In the genomic region with DNA sequence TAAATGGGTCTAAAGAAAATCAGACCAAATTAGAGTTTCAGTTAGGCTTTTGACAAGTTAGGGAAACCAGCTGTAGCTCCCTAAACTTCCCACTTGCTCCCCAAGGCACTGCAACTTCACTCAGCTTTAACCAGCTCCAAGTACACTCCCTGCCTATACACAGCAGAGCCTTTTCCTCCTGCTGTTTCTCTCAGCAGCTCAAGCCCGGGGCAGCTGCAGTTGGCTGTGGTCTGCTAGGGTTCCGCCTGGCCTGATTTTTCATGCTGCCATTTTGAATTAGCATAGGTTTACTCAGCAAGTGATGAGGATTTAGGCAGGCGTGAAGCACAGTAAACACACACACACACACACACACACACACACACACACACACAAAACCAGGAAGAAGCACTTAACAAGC, we compare ENCODE assay signal across 10 mouse cellular contexts. TPM values are rescaled to one million over a fixed set of nuclear protein-coding genes. Genes with fewer than 3 reads are reported as not detected.
DNase-seq lines count a peak whose midpoint lies in the region; ATAC-seq and TF ChIP-seq lines count a peak whose summit lies in the region.
"Had no signal": no experiment of that assay in that cellular context is flagged by ENCODE, and none has a peak within 500 bp of the region (broad histone marks: within the 10 kb centered on the region; RNA-seq: fewer than 3 reads in every experiment).

No protein-coding gene starts in this region.

- peak; percentile 56 for DNase-seq in intestine, embryonic 14.5 days (ENCODE audit: low spot score)
- peak; percentile 68 to 69 for DNase-seq in cerebellum, postnatal 14 days
- DNase-seq in midbrain, postnatal 0 days (ENCODE audit: low spot score), result peak; percentile 77
- no peak for DNase-seq in thymus, adult 2 months

- ATAC-seq in intestine, embryonic 14.5 days (replicated peaks; ENCODE audit: low FRiP score, low TSS enrichment, low read depth), result no peak
- ATAC-seq in intestine, embryonic 16.5 days, result no peak
- no peak for ATAC-seq in heart, embryonic 15.5 days (replicated peaks; ENCODE audit: insufficient number of reproducible peaks, insufficient read depth, low FRiP score, low read depth)
- 0 out of 2 replicates have a peak, but pooled peaks have one; percentile 35 for ATAC-seq in midbrain, postnatal 0 days (ENCODE audit: low FRiP score)
- no peak for ATAC-seq in intestine, postnatal 0 days
- no peak for ATAC-seq in megakaryocyte, adult 5-6 weeks (ENCODE audit: poor library complexity, severe bottlenecking)

- H3K4me2 ChIP-seq in intestine, embryonic 14.5 days (ENCODE audit: low read length), result no peak overlapping the region
- no peak overlapping the region for H3K4me2 ChIP-seq in intestine, embryonic 16.5 days (ENCODE audit: low read depth, low read length)
- peak overlapping the region; percentile 99; the same call in 1 of the 2 replicates for H3K4me2 ChIP-seq in heart, embryonic 15.5 days
- H3K4me2 ChIP-seq in midbrain, postnatal 0 days (ENCODE audit: low read depth, low read length, poor library complexity, severe bottlenecking), result peak overlapping the region; percentile 72
- H3K4me2 ChIP-seq in intestine, postnatal 0 days (replicated peaks; ENCODE audit: low read depth), result no peak overlapping the region

- H3K9me3 ChIP-seq in intestine, embryonic 14.5 days (ENCODE audit: control insufficient read depth, low read length), result no peaks in the 10 kb centered on the region
- H3K9me3 ChIP-seq in intestine, embryonic 16.5 days (ENCODE audit: control insufficient read depth, low read length), result no peaks in the 10 kb centered on the region
- H3K9me3 ChIP-seq in heart, embryonic 15.5 days (replicated peaks), result no peaks in the 10 kb centered on the region
- no peaks in the 10 kb centered on the region for H3K9me3 ChIP-seq in midbrain, postnatal 0 days (ENCODE audit: low read length)
- H3K9me3 ChIP-seq in intestine, postnatal 0 days (ENCODE audit: control insufficient read depth), result no peaks in the 10 kb centered on the region

- WGBS in intestine, embryonic 14.5 days, result 39% methylated on average over 3 of the region's 3 CpGs
- WGBS in intestine, embryonic 16.5 days, result 52% methylated on average over 3 of the region's 3 CpGs
- WGBS in heart, embryonic 15.5 days, result 66% methylated on average over 3 of the region's 3 CpGs
- 6% methylated on average over 3 of the region's 3 CpGs for WGBS in midbrain, postnatal 0 days
- WGBS in thymus, adult 2 months, result 71% methylated on average over 3 of the region's 3 CpGs
- WGBS in intestine, postnatal 0 days, result 59% methylated on average over 3 of the region's 3 CpGs

- no peaks in the 10 kb centered on the region for H3K27me3 ChIP-seq in intestine, embryonic 14.5 days (replicated peaks; ENCODE audit: control insufficient read depth, insufficient read depth, low read length)
- no peaks in the 10 kb centered on the region; the same call in 1 of the 2 replicates for H3K27me3 ChIP-seq in intestine, embryonic 16.5 days (replicated peaks; ENCODE audit: control insufficient read depth, insufficient read depth, low read length)
- H3K27me3 ChIP-seq in heart, embryonic 15.5 days, result 0 out of 2 replicates have a peak, but pooled peaks cover 7% of the 10 kb centered on the region
- H3K27me3 ChIP-seq in midbrain, postnatal 0 days (ENCODE audit: insufficient read depth, low read length), result no peaks in the 10 kb centered on the region
- H3K27me3 ChIP-seq in thymus, adult 2 months (ENCODE audit: control insufficient read depth, insufficient read depth, low read length), result peaks cover 14% of the 10 kb centered on the region
- no peaks in the 10 kb centered on the region; the same call in 1 of the 2 replicates for H3K27me3 ChIP-seq in intestine, postnatal 0 days (replicated peaks; ENCODE audit: control insufficient read depth, insufficient read depth, low read length)
- H3K27me3 ChIP-seq: CH12.LX had no signal

- H3K27ac ChIP-seq in intestine, embryonic 14.5 days (ENCODE audit: low read depth), result no peak overlapping the region
- no peak overlapping the region for H3K27ac ChIP-seq in intestine, embryonic 16.5 days (ENCODE audit: low read length)
- no peak overlapping the region for H3K27ac ChIP-seq in heart, embryonic 15.5 days
- peak overlapping the region; percentile 91 for H3K27ac ChIP-seq in midbrain, postnatal 0 days (ENCODE audit: low read depth, low read length)
- H3K27ac ChIP-seq in thymus, adult 2 months (ENCODE audit: control insufficient read depth, insufficient read depth, low read length), result no peak overlapping the region
- H3K27ac ChIP-seq in intestine, postnatal 0 days (ENCODE audit: low read depth, low read length), result no peak overlapping the region
- H3K27ac ChIP-seq: liver, embryonic 14.5 days had no signal

- no peak for TF ChIP-seq CTCF in midbrain, postnatal 0 days (IDR thresholded peaks at IDR 0.05)
- no peak for TF ChIP-seq CTCF in thymus, adult 2 months (IDR thresholded peaks at IDR 0.05; ENCODE audit: borderline replicate concordance, control insufficient read depth, extremely low read depth, insufficient read depth, low read length, poor library complexity)
- TF ChIP-seq CTCF in intestine, postnatal 0 days (IDR thresholded peaks at IDR 0.05; ENCODE audit: low read depth), result no peak

- no peak overlapping the region for H3K9ac ChIP-seq in intestine, embryonic 14.5 days (ENCODE audit: low read length)
- H3K9ac ChIP-seq in intestine, embryonic 16.5 days (ENCODE audit: low read depth, low read length), result no peak overlapping the region
- no peak overlapping the region for H3K9ac ChIP-seq in heart, embryonic 15.5 days
- H3K9ac ChIP-seq in midbrain, postnatal 0 days (replicated peaks; ENCODE audit: low read length, poor library complexity, severe bottlenecking), result peak overlapping the region; percentile 90
- no peak overlapping the region for H3K9ac ChIP-seq in intestine, postnatal 0 days (ENCODE audit: low read depth, low read length)
- H3K9ac ChIP-seq: liver, embryonic 14.5 days had no signal

- no peak overlapping the region; the same call in 1 of the 2 replicates for H3K4me3 ChIP-seq in intestine, embryonic 14.5 days (ENCODE audit: low read depth, low read length)
- H3K4me3 ChIP-seq in intestine, embryonic 16.5 days (ENCODE audit: low read length), result no peak overlapping the region
- H3K4me3 ChIP-seq in heart, embryonic 15.5 days, result no peak overlapping the region
- peak overlapping the region; percentile 76 for H3K4me3 ChIP-seq in midbrain, postnatal 0 days (ENCODE audit: low read depth, low read length)
- H3K4me3 ChIP-seq in thymus, adult 2 months (ENCODE audit: control insufficient read depth, insufficient read depth, low read length), result no peak overlapping the region
- no peak overlapping the region for H3K4me3 ChIP-seq in intestine, postnatal 0 days (ENCODE audit: low read depth, low read length)

- H3K36me3 ChIP-seq in intestine, embryonic 14.5 days (ENCODE audit: control insufficient read depth, insufficient read depth, low read length), result no peaks in the 10 kb centered on the region
- H3K36me3 ChIP-seq in intestine, embryonic 16.5 days (ENCODE audit: control insufficient read depth, insufficient read depth, low read length), result no peaks in the 10 kb centered on the region
- H3K36me3 ChIP-seq in heart, embryonic 15.5 days, result no peaks in the 10 kb centered on the region
- H3K36me3 ChIP-seq in midbrain, postnatal 0 days (ENCODE audit: insufficient read depth, low read length), result no peaks in the 10 kb centered on the region
- H3K36me3 ChIP-seq in thymus, adult 2 months (ENCODE audit: control insufficient read depth, insufficient read depth, low read length), result no peaks in the 10 kb centered on the region
- no peaks in the 10 kb centered on the region for H3K36me3 ChIP-seq in intestine, postnatal 0 days (ENCODE audit: control insufficient read depth, insufficient read depth)

- peaks cover 8% of the 10 kb centered on the region; the same call in 1 of the 2 replicates for H3K4me1 ChIP-seq in intestine, embryonic 14.5 days (replicated peaks; ENCODE audit: control insufficient read depth, insufficient read depth, low read length)
- H3K4me1 ChIP-seq in intestine, embryonic 16.5 days (ENCODE audit: control insufficient read depth, insufficient read depth, low read length), result peaks cover 7% of the 10 kb centered on the region; the same call in 1 of the 2 replicates
- H3K4me1 ChIP-seq in heart, embryonic 15.5 days (replicated peaks), result peaks cover 14% of the 10 kb centered on the region
- H3K4me1 ChIP-seq in midbrain, postnatal 0 days (ENCODE audit: insufficient read depth, low read length), result peaks cover 13% of the 10 kb centered on the region; the same call in 1 of the 2 replicates
- 0 out of 2 replicates have a peak, but pooled peaks cover 3% of the 10 kb centered on the region for H3K4me1 ChIP-seq in thymus, adult 2 months (replicated peaks; ENCODE audit: control insufficient read depth, insufficient read depth, low read length)
- H3K4me1 ChIP-seq in intestine, postnatal 0 days (replicated peaks; ENCODE audit: control insufficient read depth, insufficient read depth, low read length), result no peaks in the 10 kb centered on the region

- TF ChIP-seq POLR2A in thymus, adult 2 months (IDR thresholded peaks at IDR 0.05; ENCODE audit: control insufficient read depth, extremely low read depth, insufficient read depth, low read length, poor library complexity), result no peak

RNA-seq across cellular contexts. Expression of a gene that starts 1.3 kb away (rescaled TPM):
- polyA plus RNA-seq in intestine, embryonic 14.5 days (2014; fragmentation: Nextera tagmentation; extraction: Ambion mirVana), result 9.5 and 9.9 TPM in 2 replicates
- polyA plus RNA-seq in intestine, embryonic 16.5 days (2015; fragmentation: Nextera tagmentation; extraction: Ambion mirVana), result 4.7 and 6.6 TPM in 2 replicates
- polyA plus RNA-seq in heart, embryonic 15.5 days (2015; fragmentation: Nextera tagmentation; extraction: Ambion mirVana), result 7.1 and 7.6 TPM in 2 replicates
- 127 and 136 TPM in 2 replicates for total RNA-seq in midbrain, postnatal 0 days (2014; rRNA removed)
- 96.8 and 113 TPM in 2 replicates for polyA plus RNA-seq in midbrain, postnatal 0 days (2015; fragmentation: Nextera tagmentation; extraction: Ambion mirVana)
- polyA plus RNA-seq in thymus, adult 2 months (2012; rRNA removed), result 0.17 and 0.55 TPM in 2 replicates
- polyA plus RNA-seq in intestine, postnatal 0 days (2015; fragmentation: Nextera tagmentation; extraction: Ambion mirVana), result 2.5 and 4.4 TPM in 2 replicates
- not detected in 2 replicates for total RNA-seq in megakaryocyte, adult 5-6 weeks (2015)
- not detected in 2 replicates for total RNA-seq in megakaryocyte, adult 5-6 weeks (2017)
- total RNA-seq: CH12.LX had no signal

RNA-seq across cellular contexts. Expression of a gene that starts 29.9 kb away (rescaled TPM):
- 10.8 and 12.2 TPM in 2 replicates for polyA plus RNA-seq in intestine, embryonic 14.5 days (2014; fragmentation: Nextera tagmentation; extraction: Ambion mirVana)
- polyA plus RNA-seq in intestine, embryonic 16.5 days (2015; fragmentation: Nextera tagmentation; extraction: Ambion mirVana), result 5.4 and 6.1 TPM in 2 replicates
- 4.9 and 5.1 TPM in 2 replicates for polyA plus RNA-seq in heart, embryonic 15.5 days (2015; fragmentation: Nextera tagmentation; extraction: Ambion mirVana)
- 14.9 and 17.0 TPM in 2 replicates for total RNA-seq in midbrain, postnatal 0 days (2014; rRNA removed)
- polyA plus RNA-seq in midbrain, postnatal 0 days (2015; fragmentation: Nextera tagmentation; extraction: Ambion mirVana), result 4.8 and 5.2 TPM in 2 replicates
- 0.94 and 1.0 TPM in 2 replicates for polyA plus RNA-seq in thymus, adult 2 months (2012; rRNA removed)
- 8.1 and 9.0 TPM in 2 replicates for polyA plus RNA-seq in intestine, postnatal 0 days (2015; fragmentation: Nextera tagmentation; extraction: Ambion mirVana)
- total RNA-seq in megakaryocyte, adult 5-6 weeks (2015), result 1.4 and 1.8 TPM in 2 replicates
- 0.77 and 1.2 TPM in 2 replicates for total RNA-seq in megakaryocyte, adult 5-6 weeks (2017)

RNA-seq across cellular contexts. Expression of a gene that starts 32.1 kb away (rescaled TPM):
- 24.6 and 26.2 TPM in 2 replicates for polyA plus RNA-seq in intestine, embryonic 14.5 days (2014; fragmentation: Nextera tagmentation; extraction: Ambion mirVana)
- 19.4 and 19.7 TPM in 2 replicates for polyA plus RNA-seq in intestine, embryonic 16.5 days (2015; fragmentation: Nextera tagmentation; extraction: Ambion mirVana)
- polyA plus RNA-seq in heart, embryonic 15.5 days (2015; fragmentation: Nextera tagmentation; extraction: Ambion mirVana), result 22.2 and 26.4 TPM in 2 replicates
- 5.6 and 8.2 TPM in 2 replicates for total RNA-seq in midbrain, postnatal 0 days (2014; rRNA removed)
- polyA plus RNA-seq in midbrain, postnatal 0 days (2015; fragmentation: Nextera tagmentation; extraction: Ambion mirVana), result 5.4 and 6.4 TPM in 2 replicates
- polyA plus RNA-seq in thymus, adult 2 months (2012; rRNA removed), result 0.56 and 1.1 TPM in 2 replicates
- 8.4 and 8.7 TPM in 2 replicates for polyA plus RNA-seq in intestine, postnatal 0 days (2015; fragmentation: Nextera tagmentation; extraction: Ambion mirVana)
- not detected in 2 replicates for total RNA-seq in megakaryocyte, adult 5-6 weeks (2015)
- total RNA-seq in megakaryocyte, adult 5-6 weeks (2017), result not detected in 2 replicates

Comparison
In these comparisons a context has a peak if more than half of its experiments do, and no peak if none do; other contexts are left out.
1. H3K4me2 ChIP-seq: peak in heart, embryonic 15.5 days (single experiment) and midbrain, postnatal 0 days (single experiment); none in intestine, embryonic 14.5 days (single experiment), intestine, embryonic 16.5 days (single experiment) and intestine, postnatal 0 days (single experiment).